Mouse (Mus musculus): ENCODE results near the gene Jsrp1.
A peak's percentile ranks its signal among the peaks of the same experiment; 100 is the strongest.

DNA sequence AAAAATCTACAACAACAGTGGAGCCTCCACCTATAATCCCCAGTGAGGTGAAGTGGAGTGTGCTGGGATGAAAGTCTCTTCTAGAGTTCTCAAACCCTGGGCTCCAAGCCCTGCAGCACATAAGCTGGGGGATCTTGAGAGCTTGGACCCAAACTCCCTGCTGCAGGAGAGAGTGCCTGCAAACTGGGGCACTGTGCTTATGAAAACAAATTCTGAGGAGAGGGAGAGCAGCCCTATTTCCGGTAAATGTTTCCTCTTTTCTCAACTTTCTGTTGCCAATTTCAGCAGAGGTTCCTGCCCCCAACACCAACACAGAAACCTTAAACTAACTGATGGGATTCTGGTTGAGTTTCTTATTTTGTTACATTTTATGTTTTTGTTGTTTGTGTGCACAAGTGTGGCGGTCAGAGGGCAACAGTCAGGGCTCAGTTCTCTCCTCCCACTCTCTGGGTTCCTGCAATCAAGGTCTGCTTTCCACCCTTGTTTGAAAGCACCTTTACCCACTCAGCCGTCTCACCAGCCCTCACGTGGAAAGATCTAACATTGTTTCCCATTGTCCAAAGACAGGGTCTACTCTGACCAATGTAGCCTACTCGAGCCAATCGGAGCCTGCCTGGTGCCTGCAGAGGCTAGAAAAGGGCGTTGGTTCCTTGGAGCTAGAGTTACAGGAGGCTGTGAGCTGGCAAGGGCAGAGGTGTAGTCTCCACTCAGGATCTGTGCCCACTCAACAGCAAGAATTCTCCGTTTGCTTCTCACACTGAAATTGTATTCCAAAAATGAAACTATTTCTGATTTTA lies 10.7 kb upstream of the Jsrp1 start:
- no peak for TF ChIP-seq MYOG (IDR thresholded peaks at IDR 0.05; ENCODE audit: control insufficient read depth in 1 of 3, insufficient read depth in 1 of 3, insufficient read length in 2 of 3, low read depth in 2 of 3)
- TF ChIP-seq POLR2A (IDR thresholded peaks at IDR 0.05; ENCODE audit: insufficient read length, low read depth), result peak; percentile 43
- TF ChIP-seq E2F4 (IDR thresholded peaks at IDR 0.05; ENCODE audit: insufficient read depth), result no peak
- TF ChIP-seq USF1 (IDR thresholded peaks at IDR 0.05; ENCODE audit: low read depth), result no peak
- no peak for TF ChIP-seq TCF3 (IDR thresholded peaks at IDR 0.05; ENCODE audit: insufficient read length, low read depth)
- no peak for TF ChIP-seq POLR2AphosphoS2 (IDR thresholded peaks at IDR 0.05; ENCODE audit: insufficient read length, low read depth)
- no peak for TF ChIP-seq MAX (IDR thresholded peaks at IDR 0.05; ENCODE audit: low read depth)
- TF ChIP-seq REST (IDR thresholded peaks at IDR 0.05; ENCODE audit: insufficient read depth, insufficient read length), result no peak
- no peak for TF ChIP-seq CEBPB (IDR thresholded peaks at IDR 0.05; ENCODE audit: insufficient read depth, poor library complexity, severe bottlenecking)

All from myocyte (in vitro differentiated cells).